Mouse (Mus musculus): ENCODE results near the gene Zfp217. TPM values are rescaled to one million over a fixed set of nuclear protein-coding genes. Genes with fewer than 3 reads are reported as not detected.
A peak's percentile ranks its signal among the peaks of the same experiment; 100 is the strongest.

Gene Zfp217
- polyA plus RNA-seq, 1 experiment from 2014 or later, result 2.7 TPM

GRCm38 (mm10) chr2:170116704-170117281 lies 31.1 kb downstream of the Zfp217 start:
- Histone ChIP-seq H3K4me2 (no peak overlapping the region), H3K27me3 (no peaks in the 10 kb centered on the region), H3K4me3 (no peak overlapping the region), H3K9me3 (replicated peaks) (no peaks in the 10 kb centered on the region), H3K9ac (no peak overlapping the region), H3K27ac (no peak overlapping the region; the same call in 1 of the 2 replicates), H3K4me1 (replicated peaks) (peaks cover 30% of the 10 kb centered on the region), H3K36me3 (peaks cover 67% of the 10 kb centered on the region)
- no peak for ATAC-seq (replicated peaks; ENCODE audit: insufficient number of reproducible peaks, insufficient read depth, low FRiP score, low read depth)
- WGBS, result 28% methylated on average over 4 of the region's 4 CpGs

- no peak for ATAC-seq (replicated peaks; ENCODE audit: insufficient number of reproducible peaks, insufficient read depth, low FRiP score, low read depth)
- 0 out of 2 replicates have a peak, but pooled peaks cover 4% of the 10 kb centered on the region for H3K4me1 ChIP-seq (replicated peaks)
- no peaks in the 10 kb centered on the region for H3K27me3 ChIP-seq
- no peak overlapping the region for H3K4me2 ChIP-seq
- WGBS, result 83% methylated on average over 8 of the region's 8 CpGs
- H3K4me3 ChIP-seq, result no peak overlapping the region
- no peak overlapping the region for H3K9ac ChIP-seq
- no peaks in the 10 kb centered on the region for H3K9me3 ChIP-seq (replicated peaks)
- peaks cover 67% of the 10 kb centered on the region for H3K36me3 ChIP-seq
- H3K27ac ChIP-seq, result no peak overlapping the region
Measured at GRCm38 (mm10) chr2:170110306-170110705, 37.6 kb downstream of the Zfp217 start.

- no peak for ATAC-seq (replicated peaks; ENCODE audit: insufficient number of reproducible peaks, insufficient read depth, low FRiP score, low read depth)
- WGBS, result 65% methylated on average over 5 of the region's 5 CpGs
- no peak overlapping the region for H3K27ac ChIP-seq
Measured at GRCm38 (mm10) chr2:170109528-170109927, 38.4 kb downstream of the Zfp217 start.

GRCm38 (mm10) chr2:170107791-170108190 lies 40.1 kb downstream of the Zfp217 start:
- Histone ChIP-seq H3K4me2 (no peak overlapping the region), H3K27me3 (no peaks in the 10 kb centered on the region), H3K27ac (no peak overlapping the region), H3K36me3 (peaks cover 42% of the 10 kb centered on the region), H3K4me3 (no peak overlapping the region), H3K4me1 (replicated peaks) (0 out of 2 replicates have a peak, but pooled peaks cover 4% of the 10 kb centered on the region), H3K9ac (no peak overlapping the region), H3K9me3 (replicated peaks) (no peaks in the 10 kb centered on the region)
- 73% methylated on average over 3 of the region's 3 CpGs for WGBS
- ATAC-seq (replicated peaks; ENCODE audit: insufficient number of reproducible peaks, insufficient read depth, low FRiP score, low read depth), result no peak

More at GRCm38 (mm10) chr2:170109528-170109927, 38.4 kb downstream of the Zfp217 start:
- no peaks in the 10 kb centered on the region for H3K9me3 ChIP-seq (replicated peaks)
- peaks cover 59% of the 10 kb centered on the region for H3K36me3 ChIP-seq
- no peak overlapping the region for H3K4me3 ChIP-seq
- no peaks in the 10 kb centered on the region for H3K27me3 ChIP-seq
- H3K4me2 ChIP-seq, result no peak overlapping the region
- no peak overlapping the region for H3K9ac ChIP-seq
- 0 out of 2 replicates have a peak, but pooled peaks cover 4% of the 10 kb centered on the region for H3K4me1 ChIP-seq (replicated peaks)

- Histone ChIP-seq H3K4me1 (replicated peaks) (0 out of 2 replicates have a peak, but pooled peaks cover 4% of the 10 kb centered on the region), H3K9ac (no peak overlapping the region), H3K4me3 (no peak overlapping the region), H3K27ac (no peak overlapping the region), H3K4me2 (no peak overlapping the region), H3K27me3 (no peaks in the 10 kb centered on the region), H3K9me3 (replicated peaks) (no peaks in the 10 kb centered on the region), H3K36me3 (peaks cover 26% of the 10 kb centered on the region)
- 74% methylated on average over 9 of the region's 9 CpGs for WGBS
- ATAC-seq (replicated peaks; ENCODE audit: insufficient number of reproducible peaks, insufficient read depth, low FRiP score, low read depth), result no peak
Measured at GRCm38 (mm10) chr2:170106000-170106399, 41.9 kb downstream of the Zfp217 start.

- no peaks in the 10 kb centered on the region for H3K9me3 ChIP-seq (replicated peaks)
- no peak overlapping the region for H3K9ac ChIP-seq
- no peaks in the 10 kb centered on the region for H3K27me3 ChIP-seq
- H3K27ac ChIP-seq, result no peak overlapping the region
- WGBS, result 88% methylated on average over 6 of the region's 6 CpGs
- H3K36me3 ChIP-seq, result peaks cover 11% of the 10 kb centered on the region; the same call in 1 of the 2 replicates
- ATAC-seq (replicated peaks; ENCODE audit: insufficient number of reproducible peaks, insufficient read depth, low FRiP score, low read depth), result no peak
- no peaks in the 10 kb centered on the region for H3K4me1 ChIP-seq (replicated peaks)
- no peak overlapping the region for H3K4me2 ChIP-seq
- H3K4me3 ChIP-seq, result no peak overlapping the region
Measured at GRCm38 (mm10) chr2:170104396-170104795, 43.5 kb downstream of the Zfp217 start.

- H3K4me3 ChIP-seq, result no peak overlapping the region
- no peaks in the 10 kb centered on the region for H3K4me1 ChIP-seq (replicated peaks)
- no peak for ATAC-seq (replicated peaks; ENCODE audit: insufficient number of reproducible peaks, insufficient read depth, low FRiP score, low read depth)
- H3K27ac ChIP-seq, result no peak overlapping the region
- H3K36me3 ChIP-seq, result peaks cover 11% of the 10 kb centered on the region; the same call in 1 of the 2 replicates
- no peaks in the 10 kb centered on the region for H3K27me3 ChIP-seq
- H3K9ac ChIP-seq, result no peak overlapping the region
- 55% methylated on average over 9 of the region's 9 CpGs for WGBS
- H3K4me2 ChIP-seq, result no peak overlapping the region
- no peaks in the 10 kb centered on the region for H3K9me3 ChIP-seq (replicated peaks)
Measured at GRCm38 (mm10) chr2:170103852-170104251, 44.1 kb downstream of the Zfp217 start.

GRCm38 (mm10) chr2:170103341-170103740 lies 44.6 kb downstream of the Zfp217 start:
- Histone ChIP-seq H3K9ac (no peak overlapping the region), H3K36me3 (peaks cover 11% of the 10 kb centered on the region; the same call in 1 of the 2 replicates), H3K27ac (no peak overlapping the region), H3K4me1 (replicated peaks) (no peaks in the 10 kb centered on the region), H3K4me3 (no peak overlapping the region), H3K27me3 (no peaks in the 10 kb centered on the region), H3K4me2 (no peak overlapping the region), H3K9me3 (replicated peaks) (no peaks in the 10 kb centered on the region)
- ATAC-seq (replicated peaks; ENCODE audit: insufficient number of reproducible peaks, insufficient read depth, low FRiP score, low read depth), result no peak
- 73% methylated on average over 5 of the region's 5 CpGs for WGBS

- no peak overlapping the region for H3K4me2 ChIP-seq
- no peaks in the 10 kb centered on the region for H3K9me3 ChIP-seq (replicated peaks)
- no peaks in the 10 kb centered on the region for H3K4me1 ChIP-seq (replicated peaks)
- H3K4me3 ChIP-seq, result no peak overlapping the region
- no peak overlapping the region for H3K9ac ChIP-seq
- ATAC-seq (replicated peaks; ENCODE audit: insufficient number of reproducible peaks, insufficient read depth, low FRiP score, low read depth), result no peak
- H3K27me3 ChIP-seq, result no peaks in the 10 kb centered on the region
- no peaks in the 10 kb centered on the region for H3K36me3 ChIP-seq
- 69% methylated on average over 7 of the region's 7 CpGs for WGBS
- H3K27ac ChIP-seq, result no peak overlapping the region
Measured at GRCm38 (mm10) chr2:170101932-170102331, 46.0 kb downstream of the Zfp217 start.

- H3K4me2 ChIP-seq, result peak overlapping the region; percentile 26; the same call in 1 of the 2 replicates
- no peaks in the 10 kb centered on the region for H3K27me3 ChIP-seq
- H3K4me3 ChIP-seq, result no peak overlapping the region
- no peaks in the 10 kb centered on the region for H3K36me3 ChIP-seq
- H3K9me3 ChIP-seq (replicated peaks), result no peaks in the 10 kb centered on the region
- no peaks in the 10 kb centered on the region for H3K4me1 ChIP-seq (replicated peaks)
- H3K27ac ChIP-seq, result no peak overlapping the region
- no peak for ATAC-seq (replicated peaks; ENCODE audit: insufficient number of reproducible peaks, insufficient read depth, low FRiP score, low read depth)
- H3K9ac ChIP-seq, result no peak overlapping the region
- 2% methylated on average over 12 of the region's 12 CpGs for WGBS
Measured at GRCm38 (mm10) chr2:170101132-170101531, 46.8 kb downstream of the Zfp217 start.

GRCm38 (mm10) chr2:170094871-170095270 lies 53.0 kb downstream of the Zfp217 start:
- H3K27me3 ChIP-seq, result no peaks in the 10 kb centered on the region
- no peak overlapping the region for H3K27ac ChIP-seq
- H3K9me3 ChIP-seq (replicated peaks), result no peaks in the 10 kb centered on the region
- ATAC-seq (replicated peaks; ENCODE audit: insufficient number of reproducible peaks, insufficient read depth, low FRiP score, low read depth), result no peak
- H3K36me3 ChIP-seq, result no peaks in the 10 kb centered on the region
- WGBS, result 88% methylated on average over 9 of the region's 9 CpGs
- no peaks in the 10 kb centered on the region for H3K4me1 ChIP-seq (replicated peaks)
- no peak overlapping the region for H3K4me2 ChIP-seq
- no peak overlapping the region for H3K4me3 ChIP-seq
- no peak overlapping the region for H3K9ac ChIP-seq

GRCm38 (mm10) chr2:170094220-170094619 lies 53.7 kb downstream of the Zfp217 start:
- 82% methylated on average over 17 of the region's 17 CpGs for WGBS
- Histone ChIP-seq H3K9me3 (replicated peaks) (no peaks in the 10 kb centered on the region), H3K36me3 (no peaks in the 10 kb centered on the region), H3K9ac (no peak overlapping the region), H3K4me1 (replicated peaks) (no peaks in the 10 kb centered on the region), H3K4me2 (no peak overlapping the region), H3K27ac (no peak overlapping the region), H3K4me3 (no peak overlapping the region), H3K27me3 (no peaks in the 10 kb centered on the region)
- no peak for ATAC-seq (replicated peaks; ENCODE audit: insufficient number of reproducible peaks, insufficient read depth, low FRiP score, low read depth)

Data from heart, embryonic 15.5 days (tissue).